Mouse (Mus musculus): ENCODE results near the gene Iqck. TPM values are rescaled to one million over a fixed set of nuclear protein-coding genes. Genes with fewer than 3 reads are reported as not detected.

The Iqck gene
- total and polyA plus RNA-seq, 2 experiments from 2014 or later, result 4.4 to 4.8 TPM

- no peak for TF ChIP-seq CTCF (IDR thresholded peaks at IDR 0.05; ENCODE audit: low read depth)
- no peak overlapping the region for H3K4me3 ChIP-seq (ENCODE audit: low read length)
- H3K27me3 ChIP-seq (ENCODE audit: insufficient read depth, low read length), result no peaks in the 10 kb centered on the region
- H3K9me3 ChIP-seq (ENCODE audit: low read length), result no peaks in the 10 kb centered on the region
- no peak overlapping the region for H3K27ac ChIP-seq
- H3K9ac ChIP-seq (replicated peaks; ENCODE audit: low read length), result no peak overlapping the region
- H3K4me2 ChIP-seq (ENCODE audit: low read depth, low read length), result no peak overlapping the region
- WGBS, result 85% methylated on average over 5 of the region's 5 CpGs
- H3K4me1 ChIP-seq (ENCODE audit: insufficient read depth, low read length), result peaks cover 6% of the 10 kb centered on the region; the same call in 1 of the 2 replicates
- ATAC-seq, result no peak
- no peak for DNase-seq (ENCODE audit: low spot score)
- H3K36me3 ChIP-seq (ENCODE audit: insufficient read depth, low read length), result peaks cover 59% of the 10 kb centered on the region
Measured at GRCm38 (mm10) chr7:118849543-118850250, 5.9 kb upstream of the Iqck start.

GRCm38 (mm10) chr7:118850676-118851290 is 4.8 kb upstream of the Iqck start:
- no peaks in the 10 kb centered on the region for H3K9me3 ChIP-seq (ENCODE audit: low read length)
- H3K4me1 ChIP-seq (ENCODE audit: insufficient read depth, low read length), result peaks cover 8% of the 10 kb centered on the region; the same call in 1 of the 2 replicates
- H3K27me3 ChIP-seq (ENCODE audit: insufficient read depth, low read length), result no peaks in the 10 kb centered on the region
- no peak for TF ChIP-seq CTCF (IDR thresholded peaks at IDR 0.05; ENCODE audit: low read depth)
- no peak for ATAC-seq
- 65% methylated on average over 9 of the region's 9 CpGs for WGBS
- H3K9ac ChIP-seq (replicated peaks; ENCODE audit: low read length), result no peak overlapping the region
- DNase-seq (ENCODE audit: low spot score), result peak; percentile 23
- no peak overlapping the region for H3K4me2 ChIP-seq (ENCODE audit: low read depth, low read length)
- H3K36me3 ChIP-seq (ENCODE audit: insufficient read depth, low read length), result peaks cover 48% of the 10 kb centered on the region
- no peak overlapping the region for H3K4me3 ChIP-seq (ENCODE audit: low read length)
- H3K27ac ChIP-seq, result no peak overlapping the region

- no peak for DNase-seq (ENCODE audit: low spot score)
- WGBS, result 91% methylated on average over 7 of the region's 7 CpGs
- Histone ChIP-seq H3K4me3 (ENCODE audit: low read length) (no peak overlapping the region), H3K36me3 (ENCODE audit: insufficient read depth, low read length) (peaks cover 41% of the 10 kb centered on the region), H3K9me3 (ENCODE audit: low read length) (no peaks in the 10 kb centered on the region), H3K27me3 (ENCODE audit: insufficient read depth, low read length) (no peaks in the 10 kb centered on the region), H3K4me1 (ENCODE audit: insufficient read depth, low read length) (peaks cover 13% of the 10 kb centered on the region; the same call in 1 of the 2 replicates), H3K4me2 (ENCODE audit: low read depth, low read length) (no peak overlapping the region), H3K27ac (no peak overlapping the region), H3K9ac (replicated peaks; ENCODE audit: low read length) (no peak overlapping the region)
- no peak for ATAC-seq
- TF ChIP-seq CTCF (IDR thresholded peaks at IDR 0.05; ENCODE audit: low read depth), result no peak
Measured at GRCm38 (mm10) chr7:118851571-118851970, 4.0 kb upstream of the Iqck start.

- Histone ChIP-seq H3K36me3 (ENCODE audit: insufficient read depth, low read length) (peaks cover 34% of the 10 kb centered on the region), H3K4me2 (ENCODE audit: low read depth, low read length) (no peak overlapping the region), H3K9me3 (ENCODE audit: low read length) (no peaks in the 10 kb centered on the region), H3K27ac (no peak overlapping the region), H3K4me1 (ENCODE audit: insufficient read depth, low read length) (peaks cover 13% of the 10 kb centered on the region; the same call in 1 of the 2 replicates), H3K27me3 (ENCODE audit: insufficient read depth, low read length) (no peaks in the 10 kb centered on the region), H3K4me3 (ENCODE audit: low read length) (no peak overlapping the region), H3K9ac (replicated peaks; ENCODE audit: low read length) (no peak overlapping the region)
- DNase-seq (ENCODE audit: low spot score) (no peak), ATAC-seq (no peak)
- WGBS, result 84% methylated on average over 4 of the region's 4 CpGs
- TF ChIP-seq CTCF (IDR thresholded peaks at IDR 0.05; ENCODE audit: low read depth), result no peak
Measured at GRCm38 (mm10) chr7:118852611-118853010, 2.9 kb upstream of the Iqck start.

GRCm38 (mm10) chr7:118854606-118855005 is 946 bp upstream of the Iqck start:
- no peak for TF ChIP-seq CTCF (IDR thresholded peaks at IDR 0.05; ENCODE audit: low read depth)
- ATAC-seq, result no peak
- Histone ChIP-seq H3K27me3 (ENCODE audit: insufficient read depth, low read length) (no peaks in the 10 kb centered on the region), H3K4me3 (ENCODE audit: low read length) (peak overlapping the region; percentile 82), H3K4me2 (ENCODE audit: low read depth, low read length) (peak overlapping the region; percentile 95), H3K27ac (no peak overlapping the region), H3K9ac (replicated peaks; ENCODE audit: low read length) (peak overlapping the region; percentile 70), H3K9me3 (ENCODE audit: low read length) (no peaks in the 10 kb centered on the region), H3K36me3 (ENCODE audit: insufficient read depth, low read length) (peaks cover 20% of the 10 kb centered on the region; the same call in 1 of the 2 replicates), H3K4me1 (ENCODE audit: insufficient read depth, low read length) (peaks cover 13% of the 10 kb centered on the region; the same call in 1 of the 2 replicates)
- DNase-seq (ENCODE audit: low spot score), result no peak
- 32% methylated on average over 3 of the region's 3 CpGs for WGBS

- WGBS, result under 1% methylated on average over 46 of the region's 46 CpGs
- H3K9me3 ChIP-seq (ENCODE audit: low read length), result no peaks in the 10 kb centered on the region
- peaks cover 16% of the 10 kb centered on the region; the same call in 1 of the 2 replicates for H3K36me3 ChIP-seq (ENCODE audit: insufficient read depth, low read length)
- ATAC-seq, result peak; percentile 79
- TF ChIP-seq CTCF (IDR thresholded peaks at IDR 0.05; ENCODE audit: low read depth), result no peak
- no peaks in the 10 kb centered on the region for H3K27me3 ChIP-seq (ENCODE audit: insufficient read depth, low read length)
- DNase-seq (ENCODE audit: low spot score), result no peak
- peak within 1 kb of the TSS; percentile 76 for H3K27ac ChIP-seq
- H3K9ac ChIP-seq (replicated peaks; ENCODE audit: low read length), result peak within 1 kb of the TSS; percentile 70
- peak within 1 kb of the TSS; percentile 82 for H3K4me3 ChIP-seq (ENCODE audit: low read length)
- peak within 1 kb of the TSS; percentile 95 for H3K4me2 ChIP-seq (ENCODE audit: low read depth, low read length)
- peaks cover 13% of the 10 kb centered on the region; the same call in 1 of the 2 replicates for H3K4me1 ChIP-seq (ENCODE audit: insufficient read depth, low read length)
Measured at GRCm38 (mm10) chr7:118855877-118856304, 339 bp downstream of the Iqck start, which contains the start of gene Knop1. Gene Knop1 (minus strand): TSS chr7:118856254.
